17 mouse cellular contexts compared by ENCODE assay signal in genomic region chr11:115219685-115220084, GRCm38 (mm10). TPM values are rescaled to one million over a fixed set of nuclear protein-coding genes. Genes with fewer than 3 reads are reported as not detected.
DNase-seq lines count a peak whose midpoint lies in the region; ATAC-seq and TF ChIP-seq lines count a peak whose summit lies in the region.
"Had no signal": no experiment of that assay in that cellular context is flagged by ENCODE, and none has a peak within 500 bp of the region (broad histone marks: within the 10 kb centered on the region; RNA-seq: fewer than 3 reads in every experiment).

No protein-coding gene starts in this region.

- no peaks in the 10 kb centered on the region for H3K9me3 ChIP-seq in ES-E14 (ENCODE audit: control insufficient read depth, insufficient read depth, low read depth, low read length)
- H3K9me3 ChIP-seq: forebrain, embryonic 13.5 days; intestine, embryonic 15.5 days; kidney, embryonic 15.5 days; limb, embryonic 15.5 days had no signal

- no peak for DNase-seq in gastrocnemius, adult 2 months
- no peak for DNase-seq in gastrocnemius, postnatal 36 days
- peak; percentile 6 for DNase-seq in kidney, adult 2 months
- DNase-seq in kidney, postnatal 25 days, result no peak
- DNase-seq in ES-E14 (ENCODE audit: low read depth, low spot score), result no peak
- no peak for DNase-seq in T-cell, adult 2 months (ENCODE audit: low spot score)
- DNase-seq in urinary bladder, adult 18-20 months (ENCODE audit: low spot score in 2 of 2), result no peak
- DNase-seq: layer of hippocampus, postnatal 36 days; midbrain, embryonic 14.5 days; thymus, postnatal 4 days had no signal

- TF ChIP-seq POLR2A in kidney, adult 2 months (IDR thresholded peaks at IDR 0.05; ENCODE audit: low read depth, low read length), result no peak

- H3K27ac ChIP-seq in gastrocnemius, adult 2 months, result peak overlapping the region; percentile 88
- H3K27ac ChIP-seq in kidney, adult 2 months (ENCODE audit: insufficient read depth, low read depth, low read length), result no peak overlapping the region; the same call in 1 of the 2 replicates
- H3K27ac ChIP-seq in ES-E14 (ENCODE audit: insufficient read depth, low read depth, low read length, poor library complexity, severe bottlenecking), result peak overlapping the region; percentile 63
- H3K27ac ChIP-seq: forebrain, embryonic 13.5 days; hindbrain, embryonic 14.5 days; intestine, embryonic 15.5 days; kidney, embryonic 15.5 days; limb, embryonic 15.5 days; macrophage had no signal

- H3K9ac ChIP-seq in ES-E14 (ENCODE audit: insufficient read depth, low read depth, low read length, poor library complexity, severe bottlenecking), result no peak overlapping the region
- H3K9ac ChIP-seq: forebrain, embryonic 13.5 days; hindbrain, embryonic 14.5 days; intestine, embryonic 15.5 days; kidney, embryonic 15.5 days; limb, embryonic 15.5 days had no signal

- peak; percentile 13; the same call in 1 of the 2 replicates for ATAC-seq in megakaryocyte-erythroid progenitor cell, adult 5-6 weeks (replicated peaks; ENCODE audit: low FRiP score, low TSS enrichment, poor library complexity, severe bottlenecking)
- ATAC-seq: forebrain, embryonic 13.5 days had no signal

- intact Hi-C loops in gastrocnemius, adult 2 months (cut with DNase I), result no loop called here
- intact Hi-C loops in gastrocnemius, postnatal 36 days (cut with DNase I), result no loop called here

- H3K36me3 ChIP-seq in kidney, adult 2 months (ENCODE audit: control insufficient read depth, insufficient read depth, low read length), result no peaks in the 10 kb centered on the region
- H3K36me3 ChIP-seq in ES-E14 (ENCODE audit: control insufficient read depth, insufficient read depth, low read length, poor library complexity, severe bottlenecking), result no peaks in the 10 kb centered on the region; the same call in 1 of the 2 replicates
- H3K36me3 ChIP-seq: intestine, embryonic 15.5 days; kidney, embryonic 15.5 days had no signal

- no peak for TF ChIP-seq CTCF in gastrocnemius, adult 2 months (IDR thresholded peaks at IDR 0.05)
- TF ChIP-seq CTCF in kidney, adult 2 months (conservative IDR thresholded peaks at IDR 0.05; ENCODE audit: insufficient read depth, insufficient read length, low read depth, low read length), result no peak

- WGBS in kidney, adult 2 months, result 84% methylated on average over 10 of the region's 10 CpGs

- peaks cover 4% of the 10 kb centered on the region; the same call in 1 of the 2 replicates for H3K4me1 ChIP-seq in kidney, adult 2 months (ENCODE audit: control insufficient read depth, insufficient read depth, low read length)
- peaks cover 6 to 15% of the 10 kb centered on the region in 2 experiments for H3K4me1 ChIP-seq in ES-E14 (ENCODE audit: control insufficient read depth in 2 of 2, insufficient read depth in 2 of 2, low read length in 2 of 2, poor library complexity in 1 of 2)

- in situ Hi-C loops in ES-E14 (cut with MboI; ENCODE audit: low sequenced_read_pairs in 2 of 2, unreplicated experiment in 2 of 2), result no loop called here

- no peaks in the 10 kb centered on the region for H3K27me3 ChIP-seq in kidney, adult 2 months (replicated peaks; ENCODE audit: control insufficient read depth, insufficient read depth, low read length)
- H3K27me3 ChIP-seq: forebrain, embryonic 13.5 days; intestine, embryonic 15.5 days had no signal

- H3K4me3 ChIP-seq in gastrocnemius, adult 2 months, result no peak overlapping the region
- H3K4me3 ChIP-seq in kidney, adult 2 months (ENCODE audit: insufficient read depth, low read depth, low read length), result no peak overlapping the region
- no peak overlapping the region for H3K4me3 ChIP-seq in ES-E14 (ENCODE audit: insufficient read depth in 1 of 2, low read depth in 1 of 2, low read length in 2 of 2, poor library complexity in 1 of 2, severe bottlenecking in 1 of 2)
- H3K4me3 ChIP-seq: forebrain, embryonic 13.5 days; intestine, embryonic 15.5 days; kidney, embryonic 15.5 days; limb, embryonic 15.5 days had no signal

TF ChIP-seq in ES-E14, 5 proteins besides CTCF, POLR2A, EP300 and RAD21:
- TF ChIP-seq ZC3H11A (IDR thresholded peaks at IDR 0.05; ENCODE audit: borderline replicate concordance, low read depth, low read length) (no peak), MAFK (IDR thresholded peaks at IDR 0.05; ENCODE audit: insufficient read depth, low read depth, low read length) (no peak), HCFC1 (IDR thresholded peaks at IDR 0.05; ENCODE audit: borderline replicate concordance, insufficient read depth, low read length) (no peak), CHD2 (IDR thresholded peaks at IDR 0.05; ENCODE audit: low read depth, low read length) (no peak), ZNF384 (IDR thresholded peaks at IDR 0.05; ENCODE audit: low read depth, low read length) (no peak)

RNA-seq across cellular contexts. Expression of gene Nat9, which starts 32.0 kb away (rescaled TPM):
- 10 to 100 TPM; 12.7 to 16.3 TPM for total RNA-seq in gastrocnemius, adult 2 months (2021)
- 10 to 100 TPM; 10.6 to 12.9 TPM for total RNA-seq in gastrocnemius, postnatal 36 days (2021)
- 32.4 and 35.3 TPM in 2 replicates for polyA plus RNA-seq in kidney, adult 2 months (2012; rRNA removed)
- 16.9 and 19.3 TPM in 2 replicates for total RNA-seq in ES-E14 (2012; rRNA removed)
- 15.0 and 24.9 TPM in 2 replicates for total RNA-seq in megakaryocyte-erythroid progenitor cell, adult 5-6 weeks (2014; fragmentation: Nextera tagmentation)
- 19.4 and 51.5 TPM in 2 replicates for total RNA-seq in megakaryocyte-erythroid progenitor cell, adult 5-6 weeks (2017)

RNA-seq across cellular contexts. Expression of gene Tmem104, which starts 32.4 kb away (rescaled TPM):
- total RNA-seq in gastrocnemius, adult 2 months (2021), result 1 to 10 TPM; 7.3 to 7.4 TPM
- 1 to 10 TPM; 4.5 to 6.0 TPM for total RNA-seq in gastrocnemius, postnatal 36 days (2021)
- polyA plus RNA-seq in kidney, adult 2 months (2012; rRNA removed), result 13.0 and 14.8 TPM in 2 replicates
- 14.7 and 17.2 TPM in 2 replicates for total RNA-seq in ES-E14 (2012; rRNA removed)
- 5.0 and 10.1 TPM in 2 replicates for total RNA-seq in megakaryocyte-erythroid progenitor cell, adult 5-6 weeks (2014; fragmentation: Nextera tagmentation)
- 1.8 and 7.9 TPM in 2 replicates for total RNA-seq in megakaryocyte-erythroid progenitor cell, adult 5-6 weeks (2017)

RNA-seq across cellular contexts. Expression of gene Grin2c, which starts 47.4 kb away (rescaled TPM):
- total RNA-seq in gastrocnemius, adult 2 months (2021), result under 1 TPM in 1 of 2 experiments, not detected in 1; 0.06 TPM
- total RNA-seq in gastrocnemius, postnatal 36 days (2021), result not detected
- 0.34 and 0.42 TPM in 2 replicates for polyA plus RNA-seq in kidney, adult 2 months (2012; rRNA removed)
- 0.21 and 0.22 TPM in 2 replicates for total RNA-seq in ES-E14 (2012; rRNA removed)
- not detected in 2 replicates for total RNA-seq in megakaryocyte-erythroid progenitor cell, adult 5-6 weeks (2014; fragmentation: Nextera tagmentation)
- total RNA-seq in megakaryocyte-erythroid progenitor cell, adult 5-6 weeks (2017), result not detected in 2 replicates
- polyA plus RNA-seq: forebrain, embryonic 13.5 days; kidney, embryonic 15.5 days; macrophage had no signal

RNA-seq across cellular contexts. Expression of gene Slc9a3r1, which starts 56.5 kb away (rescaled TPM):
- total RNA-seq in gastrocnemius, adult 2 months (2021), result 1 to 10 TPM; 1.8 to 2.6 TPM
- 1 to 10 TPM; 2.3 to 3.1 TPM for total RNA-seq in gastrocnemius, postnatal 36 days (2021)
- polyA plus RNA-seq in kidney, adult 2 months (2012; rRNA removed), result 229 and 239 TPM in 2 replicates
- 40.3 and 43.9 TPM in 2 replicates for total RNA-seq in ES-E14 (2012; rRNA removed)
- 20.4 and 22.2 TPM in 2 replicates for total RNA-seq in megakaryocyte-erythroid progenitor cell, adult 5-6 weeks (2014; fragmentation: Nextera tagmentation)
- 25.9 and 28.3 TPM in 2 replicates for total RNA-seq in megakaryocyte-erythroid progenitor cell, adult 5-6 weeks (2017)

RNA-seq across cellular contexts. Expression of gene Fdxr, which starts 57.2 kb away (rescaled TPM):
- total RNA-seq in gastrocnemius, adult 2 months (2021), result 1 to 10 TPM; 2.9 to 4.4 TPM
- total RNA-seq in gastrocnemius, postnatal 36 days (2021), result 1 to 10 TPM; 3.6 to 4.4 TPM
- polyA plus RNA-seq in kidney, adult 2 months (2012; rRNA removed), result 18.0 and 21.0 TPM in 2 replicates
- total RNA-seq in ES-E14 (2012; rRNA removed), result 12.1 and 21.0 TPM in 2 replicates
- 17.0 and 18.6 TPM in 2 replicates for total RNA-seq in megakaryocyte-erythroid progenitor cell, adult 5-6 weeks (2014; fragmentation: Nextera tagmentation)
- total RNA-seq in megakaryocyte-erythroid progenitor cell, adult 5-6 weeks (2017), result 5.9 and 20.8 TPM in 2 replicates
